Mouse (Mus musculus): ENCODE measurements around the gene Pitpna. TPM values are rescaled to one million over a fixed set of nuclear protein-coding genes. Genes with fewer than 3 reads are reported as not detected.
"Not testable (repeated sequence)": the region's sequence is repeated elsewhere in the genome, so short reads cannot be mapped to it uniquely, and the experiment has no call there.

Pitpna gene
- total RNA-seq (2021) = 100 to 1,000 TPM; 168 to 172 TPM
- long read RNA-seq, experiment 1, transcript Pitpna-204 (3 exons, 384 nt) = major isoform, 6 of 331 reads
- long read RNA-seq, experiment 1, partial matches to known transcripts = 15 of 331 reads
- long read RNA-seq, experiment 1, other reads (novel, unspliced or antisense) = 310 of 331 reads
- long read RNA-seq, experiment 2, transcript Pitpna-204 (3 exons, 384 nt) = major isoform, 14 of 177 reads
- long read RNA-seq, experiment 2, partial matches to known transcripts = 7 of 177 reads
- long read RNA-seq, experiment 2, other reads (novel, unspliced or antisense) = 156 of 177 reads

DNA sequence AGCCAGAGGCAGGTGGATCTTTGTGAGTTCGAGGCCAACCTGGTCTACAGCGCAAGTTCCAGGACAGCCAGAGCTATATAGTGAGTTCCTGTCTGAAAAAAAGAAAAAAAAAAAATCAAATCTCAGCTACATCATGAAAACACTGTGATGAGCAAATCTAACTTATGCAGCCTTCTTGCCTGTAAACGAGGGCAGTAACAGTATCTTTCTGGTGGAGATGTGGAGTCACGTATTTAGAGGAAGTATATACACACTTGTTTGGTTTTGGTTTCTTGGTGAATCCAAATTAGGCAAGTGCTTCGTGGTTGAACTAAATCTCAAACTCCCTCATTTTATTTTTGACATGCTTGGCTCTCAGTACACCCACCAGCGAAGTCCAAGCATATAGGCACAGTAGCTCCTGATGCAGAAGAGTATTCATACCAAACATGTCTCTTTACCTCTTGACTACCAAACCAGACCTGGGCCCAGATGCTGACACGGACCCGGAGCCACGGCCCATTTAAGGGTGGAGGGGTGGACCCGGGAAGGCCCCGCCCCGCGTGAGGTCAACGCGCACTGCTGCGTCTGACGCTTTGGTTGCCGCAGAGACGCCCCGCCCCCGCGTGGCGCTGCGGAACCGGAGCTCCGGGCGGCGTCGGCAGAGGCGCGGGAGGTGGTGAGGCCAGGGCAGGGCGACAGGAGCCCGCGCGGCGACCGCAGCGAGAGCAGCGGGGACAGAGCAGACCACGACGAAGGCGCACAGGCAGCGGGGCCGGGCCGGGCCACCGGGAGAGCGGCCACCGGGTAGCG lies at the start of gene Pitpna:
TSS of gene Pitpna (plus strand) at position 605 of the 792 bp plus-strand sequence.
- peak; percentile 95 for DNase-seq (ENCODE audit: low spot score)

DNA sequence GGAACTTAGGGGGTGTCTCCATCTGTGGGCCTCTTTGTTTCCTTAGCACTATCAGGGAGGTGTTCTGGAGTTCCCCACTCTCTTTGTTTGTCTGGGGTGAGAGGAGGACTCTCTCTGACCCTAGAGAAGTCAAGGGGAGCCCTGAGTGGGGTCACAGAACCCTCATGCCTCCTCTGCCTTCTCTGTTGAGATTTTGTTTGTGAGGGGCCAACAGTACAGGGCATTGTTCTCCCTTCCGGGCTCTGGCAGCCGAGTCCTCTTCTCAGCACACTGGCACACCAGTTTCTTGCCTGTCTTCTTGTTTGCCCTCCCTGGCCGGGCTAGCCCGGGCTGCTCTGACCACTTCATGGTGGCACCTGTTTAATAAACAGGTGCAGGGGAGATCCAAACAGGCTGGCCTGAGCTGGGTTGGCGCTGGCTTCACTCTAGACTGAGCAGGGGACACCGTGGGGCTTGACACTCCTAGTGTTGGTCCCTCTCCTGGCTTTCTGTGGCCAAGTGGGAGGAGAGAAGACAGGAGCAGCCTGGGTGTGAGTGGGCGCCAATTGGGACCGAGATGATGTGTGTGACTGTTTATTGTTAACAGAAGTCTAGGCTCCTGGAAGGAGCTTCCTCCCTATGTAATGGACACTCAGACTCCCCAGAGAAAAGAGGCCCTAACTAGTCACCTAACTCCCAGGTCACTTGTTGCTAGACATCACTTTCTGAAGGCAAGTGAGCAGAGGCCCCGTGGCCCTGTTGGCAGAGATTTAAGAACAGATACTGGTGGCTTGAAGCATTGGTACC lies 49.5 kb upstream of the Pitpna start:
- DNase-seq (ENCODE audit: low spot score) = no peak

DNA sequence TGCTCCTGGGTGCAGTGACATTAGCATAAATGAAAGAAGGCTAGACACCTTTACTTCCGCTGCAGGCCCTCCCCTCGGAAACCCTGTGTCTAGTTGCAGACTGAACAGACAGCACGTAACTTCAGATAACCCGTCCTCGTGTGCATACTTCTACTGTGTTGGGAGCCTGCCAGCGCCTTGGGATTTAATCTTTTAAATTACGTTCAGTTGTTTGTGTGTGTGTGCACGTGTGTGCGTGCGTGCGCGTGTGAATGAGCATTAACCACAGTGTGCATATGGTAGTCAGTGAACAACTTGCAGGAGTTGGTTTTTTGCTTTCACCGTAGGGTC lies 49.0 kb upstream of the Pitpna start:
- DNase-seq (ENCODE audit: low spot score) = no peak

DNA sequence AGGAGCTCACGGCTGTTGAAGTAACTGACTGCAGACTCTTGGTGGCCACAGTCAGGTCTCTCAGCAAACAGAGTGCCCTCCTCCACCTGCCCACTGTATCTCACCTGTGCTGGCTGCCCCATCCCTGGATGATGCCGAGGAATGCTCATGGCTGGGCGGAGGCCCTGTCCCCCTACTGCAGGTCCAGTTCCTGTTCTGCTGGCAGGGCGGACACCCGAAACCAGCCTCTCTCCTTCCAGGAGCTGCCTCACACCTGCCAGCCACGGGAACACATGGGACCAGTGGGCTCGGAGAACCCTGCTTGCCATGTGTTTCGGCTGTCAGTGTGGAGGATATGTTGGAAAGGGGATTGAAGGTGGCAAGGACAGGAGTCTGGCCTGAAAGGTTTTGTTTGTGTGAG lies 47.7 kb upstream of the Pitpna start:
- DNase-seq (ENCODE audit: low spot score) = peak; percentile 61

DNA sequence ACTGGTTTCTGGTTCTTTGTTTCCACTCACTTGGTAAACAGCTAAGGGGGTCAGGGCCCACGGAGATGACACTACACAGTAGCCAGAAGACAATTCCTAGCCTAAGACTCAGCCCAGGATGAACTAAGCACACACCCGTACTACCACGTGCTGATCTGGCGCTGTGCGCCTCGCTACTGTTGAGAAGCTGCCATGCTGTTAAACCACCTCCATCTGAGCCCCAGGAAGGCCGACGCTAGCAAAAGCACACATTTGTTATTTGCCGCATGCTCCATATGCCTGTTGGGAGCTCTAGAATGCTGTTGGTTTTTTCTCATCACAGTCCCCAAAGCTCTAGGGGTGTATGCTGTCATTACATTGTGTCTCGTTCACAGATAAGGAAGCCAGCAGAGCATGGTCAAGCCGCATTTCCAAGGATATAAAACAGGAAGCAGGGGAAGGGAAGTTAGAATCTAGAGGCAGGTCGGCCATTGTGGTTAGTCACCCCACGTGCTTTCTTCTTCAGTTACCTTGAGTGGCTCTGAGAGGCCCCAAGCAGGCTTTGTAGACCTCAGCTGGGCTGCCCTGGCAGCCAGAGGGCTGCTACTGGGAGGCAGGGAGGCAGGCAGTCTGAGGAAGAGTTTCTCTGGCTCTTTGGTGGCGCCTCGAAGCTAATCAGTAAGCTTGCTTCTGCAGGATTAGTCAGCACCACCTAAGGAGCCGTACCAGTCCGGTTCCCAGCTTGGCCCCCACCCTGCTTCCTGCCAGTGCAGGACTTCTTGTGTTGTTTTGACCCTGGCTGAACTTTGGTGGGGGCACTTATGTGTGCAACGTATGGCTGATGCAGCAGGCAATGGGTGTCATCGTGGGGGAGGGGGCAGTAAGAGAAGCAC lies 47.0 kb upstream of the Pitpna start:
- DNase-seq (ENCODE audit: low spot score) = no peak

DNA sequence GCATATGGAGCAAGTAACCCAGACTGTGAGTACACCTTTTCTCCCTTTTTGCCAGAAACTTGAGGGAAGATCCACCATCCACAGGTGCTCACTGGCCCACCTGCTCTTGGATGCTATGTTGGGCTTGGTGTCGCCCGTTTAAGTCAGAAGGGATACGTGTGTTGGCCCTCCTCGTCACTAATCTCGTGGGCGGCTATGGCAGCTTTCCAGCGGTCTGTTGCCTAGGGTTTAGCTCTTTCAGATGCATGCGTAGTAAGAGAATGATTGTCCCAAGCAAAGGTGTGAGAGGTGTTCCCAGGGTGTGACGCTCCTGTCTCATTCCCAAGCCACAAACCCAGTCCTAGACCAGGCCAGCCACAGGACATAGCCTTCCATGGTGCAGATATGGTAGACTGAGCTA lies 43.2 kb upstream of the Pitpna start:
- DNase-seq (ENCODE audit: low spot score) = no peak

DNA sequence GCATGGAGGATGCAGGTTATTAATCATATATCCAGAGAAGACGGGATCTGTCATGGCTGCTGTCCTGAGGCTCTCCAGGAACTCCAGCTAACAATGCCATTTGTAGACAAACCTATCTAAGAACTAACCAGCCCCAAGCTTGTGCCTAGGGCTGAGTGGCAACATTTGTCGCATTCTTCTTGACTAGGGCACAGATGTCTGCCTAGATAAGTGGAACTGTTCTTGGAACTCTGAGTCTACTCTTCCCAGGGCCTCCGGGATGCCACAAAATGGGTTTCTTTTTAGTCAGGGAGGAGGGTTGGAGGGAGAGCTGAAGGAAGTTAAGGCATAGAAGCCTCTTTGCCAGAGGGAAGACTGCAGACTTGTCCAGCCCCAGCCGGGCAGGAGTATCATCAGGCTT lies 41.8 kb upstream of the Pitpna start:
- no peak for DNase-seq (ENCODE audit: low spot score)

DNA sequence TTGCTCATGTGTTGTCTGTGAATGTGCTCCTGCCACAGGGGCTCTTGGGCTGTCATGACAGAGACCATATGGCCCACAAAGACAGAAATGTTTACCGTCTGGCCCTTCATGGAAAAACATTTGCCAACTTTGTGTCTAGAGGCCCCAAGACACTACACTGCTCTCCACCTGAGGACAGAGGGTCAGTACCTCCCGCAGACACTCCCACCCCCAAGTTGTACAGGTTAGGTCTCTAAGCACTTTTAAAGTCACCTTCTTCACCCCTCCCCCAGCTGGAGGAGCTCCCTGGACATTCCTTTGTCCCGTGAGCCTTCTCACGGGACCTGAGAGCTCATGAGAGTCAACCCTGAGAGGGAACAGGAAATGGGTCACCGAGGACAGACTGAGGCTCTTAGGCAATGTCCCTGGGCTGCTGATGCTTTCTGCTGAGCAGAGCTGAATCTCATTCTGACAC lies 38.2 kb upstream of the Pitpna start:
- DNase-seq (ENCODE audit: low spot score) = no peak

DNA sequence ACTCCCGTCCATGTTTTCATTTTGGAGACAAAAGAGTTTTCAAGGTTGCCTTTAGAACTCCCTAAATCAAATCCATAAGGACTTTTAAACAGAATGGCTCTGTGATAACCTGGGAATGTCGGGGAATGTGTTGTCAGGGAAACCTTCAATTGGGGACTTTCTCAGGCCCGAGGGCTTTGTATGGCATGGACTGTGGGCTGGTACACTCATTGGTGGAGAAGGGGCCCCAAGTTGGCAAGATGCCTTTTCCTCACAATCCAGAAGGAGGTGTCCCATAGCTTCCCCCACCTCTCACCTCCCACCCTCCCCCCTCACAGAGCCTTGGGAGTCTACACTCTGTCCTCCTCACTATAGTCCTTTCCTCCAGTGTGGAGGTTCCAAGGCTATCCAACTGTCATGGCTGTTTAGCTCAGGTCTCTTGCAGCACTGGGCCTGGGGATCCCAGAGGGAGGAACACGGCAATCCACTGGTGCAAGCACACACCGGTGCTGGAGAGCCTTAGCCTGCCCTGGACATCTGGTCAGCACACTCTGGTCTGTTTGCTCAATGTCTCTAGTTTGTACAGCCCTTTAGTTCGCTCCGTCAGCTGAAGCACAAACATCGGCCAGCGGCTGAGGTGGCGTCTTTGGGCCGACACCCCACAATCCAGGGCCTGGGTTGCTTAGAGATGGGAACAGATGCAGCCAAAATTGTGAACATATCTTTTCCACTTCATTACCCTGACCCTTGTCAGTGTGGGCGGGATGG lies 37.5 kb upstream of the Pitpna start:
- peak; percentile 61 for DNase-seq (ENCODE audit: low spot score)

DNA sequence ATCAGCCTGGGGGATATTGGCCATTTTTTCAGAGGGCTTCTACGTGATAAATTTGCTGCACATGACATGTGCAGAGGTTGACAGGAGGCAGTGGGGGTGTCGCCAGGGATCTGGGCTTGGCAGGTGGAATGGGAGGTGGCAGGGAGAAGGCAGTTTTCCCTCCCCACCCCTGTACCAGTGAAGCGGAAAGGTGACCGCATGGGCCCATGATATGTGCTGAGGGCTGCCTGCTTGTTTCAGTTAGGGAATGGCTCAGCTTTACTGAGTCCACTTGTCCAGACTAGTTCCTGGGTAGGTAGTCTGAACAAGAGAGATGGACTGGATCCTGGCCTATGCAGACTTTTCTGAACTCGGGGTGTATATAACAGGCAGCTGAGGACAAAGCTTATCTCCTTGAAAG lies 36.6 kb upstream of the Pitpna start:
- no peak for DNase-seq (ENCODE audit: low spot score)

DNA sequence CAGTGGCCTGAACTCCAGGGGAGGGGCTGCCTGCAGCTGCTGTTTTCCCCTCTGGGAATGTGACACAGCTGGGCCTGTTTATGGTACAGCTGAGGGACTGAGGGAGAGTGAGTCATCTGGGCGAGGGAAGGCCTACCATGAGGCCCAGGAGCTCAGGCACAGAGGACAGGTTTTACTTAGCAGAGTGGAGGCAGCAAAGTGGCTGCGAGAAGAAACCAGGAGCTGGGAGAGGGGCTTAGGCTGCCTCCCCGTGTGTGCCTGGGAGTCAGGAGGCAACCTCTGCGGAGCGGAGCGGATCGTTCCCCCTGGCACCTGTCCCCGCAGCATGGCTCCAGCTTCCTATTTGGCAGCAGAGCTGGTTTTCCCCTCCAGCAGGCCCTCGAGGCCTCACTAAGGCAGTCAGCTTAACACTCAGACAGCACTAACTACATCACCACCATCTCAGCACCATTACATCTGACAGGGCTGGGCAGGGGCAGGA lies 35.9 kb upstream of the Pitpna start:
- DNase-seq (ENCODE audit: low spot score) = peak; percentile 79

DNA sequence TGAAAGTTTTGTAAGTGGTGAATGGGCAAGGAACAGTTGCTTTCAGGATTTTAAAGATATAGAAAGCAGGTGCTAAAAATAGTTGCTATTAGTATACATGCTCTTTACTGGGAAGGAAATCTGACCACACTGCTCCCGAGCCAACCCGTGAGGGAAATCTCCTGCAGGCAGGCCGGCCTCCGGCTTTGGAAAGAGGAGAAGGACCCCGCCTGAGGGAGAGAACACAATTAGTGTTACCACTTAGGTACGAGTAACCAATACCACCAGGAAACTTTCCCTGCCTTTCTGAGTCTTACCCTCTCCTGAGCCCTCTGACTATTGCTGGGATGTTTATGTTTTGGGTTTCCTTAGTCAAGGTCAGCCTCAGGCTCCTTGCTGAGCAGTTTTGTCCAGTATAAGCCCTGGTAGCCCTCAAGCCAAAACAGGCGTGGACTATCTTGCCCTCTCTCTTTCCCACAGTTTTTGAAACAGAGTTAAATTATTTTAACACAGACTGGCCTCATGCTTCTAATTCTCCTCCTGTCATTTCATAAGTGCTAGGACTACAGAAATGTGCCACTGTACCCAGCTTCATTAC lies 34.9 kb upstream of the Pitpna start:
- DNase-seq (ENCODE audit: low spot score) = no peak

DNA sequence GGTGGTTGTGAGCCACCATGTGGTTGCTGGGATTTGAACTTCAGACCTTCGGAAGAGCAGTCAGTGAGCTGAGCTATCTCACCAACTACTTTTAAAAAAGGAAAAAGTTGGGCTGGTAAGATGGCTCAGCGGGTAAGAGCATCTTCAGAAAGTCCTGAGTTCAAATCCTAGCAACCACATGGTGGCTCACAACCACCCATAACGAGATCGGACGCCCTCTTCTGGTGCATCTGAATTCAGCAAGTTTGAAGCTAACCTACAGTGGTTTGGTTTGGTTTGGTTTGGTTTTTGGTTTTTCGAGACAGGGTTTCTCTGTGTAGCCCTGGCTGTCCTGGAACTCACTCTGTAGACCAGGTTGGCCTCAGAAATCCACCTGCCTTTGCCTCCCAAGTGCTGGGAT lies 31.9 kb upstream of the Pitpna start:
- DNase-seq (ENCODE audit: low spot score) = not testable (repeated sequence)

DNA sequence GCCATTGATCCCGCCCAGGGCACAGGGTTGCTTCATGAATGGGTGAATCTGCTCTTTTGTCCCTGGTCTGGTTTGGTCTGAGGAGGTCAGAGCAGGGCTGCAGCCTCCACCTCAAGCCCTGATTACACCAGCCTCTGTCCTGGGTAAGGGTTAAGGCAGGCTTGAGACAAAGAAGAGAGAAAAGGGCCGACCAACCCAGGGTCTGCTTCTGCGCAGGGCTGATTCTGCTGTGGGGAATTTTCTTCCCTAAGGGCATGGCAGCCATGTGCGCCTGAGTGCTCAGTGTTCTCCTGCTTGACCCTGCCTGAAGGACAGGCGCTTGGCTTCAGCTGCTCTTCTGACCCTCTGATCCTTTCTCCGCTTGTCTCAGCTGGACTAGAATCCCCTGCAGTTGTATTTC lies 30.8 kb upstream of the Pitpna start:
- DNase-seq (ENCODE audit: low spot score) = no peak

DNA sequence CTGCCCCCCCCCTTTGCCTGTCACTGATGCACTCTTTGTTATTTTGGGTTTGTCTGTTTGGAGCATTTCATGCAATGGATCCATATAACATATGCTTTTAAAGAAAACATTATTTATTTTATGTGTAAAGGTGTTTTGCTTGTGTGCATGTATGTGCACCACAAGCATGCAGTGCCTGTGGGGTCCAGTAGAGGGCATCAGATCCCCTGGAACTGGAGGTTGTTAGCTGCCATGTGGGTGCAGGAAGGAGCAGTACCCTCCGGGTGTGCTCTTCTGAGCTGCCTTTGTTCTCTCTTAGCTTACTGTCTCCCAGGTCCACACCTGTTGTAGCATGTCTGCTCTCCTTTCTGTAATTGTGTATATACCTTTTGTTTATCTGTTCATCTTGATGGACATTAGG lies 29.8 kb upstream of the Pitpna start:
- DNase-seq (ENCODE audit: low spot score) = no peak

DNA sequence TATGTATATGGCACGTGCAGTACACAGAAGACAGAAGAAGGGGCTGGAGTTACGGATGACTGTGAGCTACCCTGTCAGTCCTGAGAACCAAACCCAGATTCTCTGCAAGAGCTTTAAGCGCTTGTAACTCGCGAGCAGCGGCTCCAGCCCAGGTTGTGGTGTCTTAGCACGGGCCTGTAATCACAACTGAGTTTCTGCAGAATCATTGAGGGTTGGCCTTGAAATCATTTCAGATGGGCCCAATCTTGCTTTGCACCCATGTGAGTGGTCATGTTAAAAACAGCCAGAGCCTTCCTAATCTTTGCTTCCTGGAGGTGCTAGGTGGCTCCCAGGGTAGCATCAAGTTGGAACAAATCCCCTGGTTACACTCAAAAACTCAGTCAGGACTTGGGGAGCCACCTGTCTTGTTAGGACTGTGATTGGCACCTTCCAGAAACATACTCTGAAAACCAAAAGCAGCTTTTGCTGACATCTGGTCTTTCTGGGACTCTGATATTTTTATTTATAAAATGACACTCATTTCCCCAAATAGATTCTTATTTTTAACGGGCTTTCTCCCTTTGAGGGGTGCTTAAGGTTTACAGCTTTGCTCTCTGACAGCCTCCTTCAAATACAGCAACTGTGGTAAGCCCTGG lies 27.9 kb upstream of the Pitpna start:
- DNase-seq (ENCODE audit: low spot score) = no peak

DNA sequence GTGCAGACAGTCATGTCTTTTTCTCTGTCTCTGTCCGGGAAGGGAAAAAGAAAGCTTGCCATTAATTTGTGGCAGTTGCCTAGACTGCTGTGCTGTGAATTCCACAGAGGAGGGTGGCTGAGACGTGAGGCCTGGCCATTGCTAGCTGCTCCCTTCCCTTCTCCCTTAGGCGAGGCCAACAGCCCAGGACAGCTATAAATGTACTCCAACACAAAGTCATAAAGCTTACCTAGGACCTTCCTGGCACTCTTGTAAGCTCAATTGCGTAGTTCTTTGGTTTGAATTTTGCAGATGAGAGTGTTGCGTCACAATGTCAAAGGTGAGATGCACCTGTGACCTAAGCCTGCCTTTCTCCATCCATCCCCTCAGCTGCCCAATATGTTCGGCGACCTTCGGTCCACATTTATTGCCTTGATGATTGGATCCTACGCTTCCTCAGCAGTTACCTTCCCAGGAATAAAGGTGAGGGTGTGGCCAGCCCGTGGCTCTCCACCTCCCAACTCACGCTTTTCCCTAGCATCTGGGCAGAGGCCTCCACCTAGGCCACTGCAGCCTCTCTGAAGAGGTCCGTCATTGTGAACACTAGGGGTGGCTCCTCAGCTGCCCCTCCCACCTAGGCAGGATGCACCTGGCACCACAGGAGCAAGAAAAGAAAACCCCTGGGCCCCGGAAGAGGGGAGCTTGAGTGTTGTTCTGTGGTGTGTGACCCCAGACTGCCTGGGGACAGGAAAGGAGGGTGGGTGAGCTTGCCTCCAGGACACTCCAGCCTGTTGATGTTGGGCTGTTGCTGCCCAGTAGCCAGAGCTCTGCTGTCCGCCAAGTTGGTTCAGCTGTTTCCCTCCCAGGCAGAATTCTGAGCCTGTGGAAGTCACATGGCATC lies 27.1 kb upstream of the Pitpna start:
- DNase-seq (ENCODE audit: low spot score) = no peak

DNA sequence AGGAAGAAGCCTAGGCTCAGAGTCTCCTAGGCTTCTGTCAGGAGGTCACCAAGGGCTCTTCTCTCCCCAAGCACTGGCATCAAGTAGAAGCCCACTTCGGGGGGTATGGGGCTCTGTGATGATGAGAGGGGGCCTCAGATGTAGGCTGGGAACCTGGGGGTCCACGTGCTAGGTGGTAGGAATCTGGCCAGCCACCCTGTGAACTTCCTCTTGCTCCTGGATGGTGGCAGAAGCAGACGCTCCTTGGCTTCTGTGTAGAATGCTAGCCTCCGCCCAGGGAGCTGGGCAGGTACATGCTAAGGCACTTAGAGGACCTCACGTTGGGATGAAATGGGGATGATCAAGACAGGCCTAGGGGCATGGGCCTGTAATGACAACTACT lies 26.5 kb upstream of the Pitpna start:
- no peak for DNase-seq (ENCODE audit: low spot score)

DNA sequence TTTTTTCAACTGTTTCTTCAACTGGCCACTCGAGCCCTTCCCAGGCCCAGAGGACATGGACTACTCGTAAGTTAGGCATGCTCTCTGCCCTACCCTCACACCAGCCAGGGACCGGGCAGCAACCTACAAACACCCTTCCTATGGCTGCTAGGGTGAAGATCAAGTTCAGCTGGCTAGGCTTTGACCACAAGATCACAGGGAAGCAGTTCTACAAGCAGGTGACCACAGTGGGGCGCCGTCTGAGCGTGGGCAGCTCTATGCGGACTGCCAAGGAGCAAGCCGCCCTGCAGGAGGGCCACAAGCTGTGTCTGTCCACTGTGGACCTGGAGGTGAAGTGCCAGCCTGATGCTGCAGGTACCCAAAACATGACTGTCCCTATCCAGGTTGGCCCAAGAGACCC lies 25.1 kb upstream of the Pitpna start:
- DNase-seq (ENCODE audit: low spot score) = no peak

All from gastrocnemius, adult 18-20 months (tissue).